Mouse (Mus musculus) heart, adult 18-20 months (tissue): ENCODE results near the gene Tmem201. TPM values are rescaled to one million over a fixed set of nuclear protein-coding genes. Genes with fewer than 3 reads are reported as not detected.

Experiments used
- DNase-seq, 2 experiments: peaks; one replicate each; pipeline ENCODE4 v3.0.0; 2021 to 2022; ENCODE audit warnings: mixed read lengths in 1 of 2
- total RNA-seq, 2 experiments: library from RNA; stranded (reverse); gene quantifications; 2 replicates each; pipeline ENCODE4 v1.2.3; 2021

Tmem201 gene
- total RNA-seq, 2 experiments from 2014 or later, result 85.2 to 90.5 TPM

DNA sequence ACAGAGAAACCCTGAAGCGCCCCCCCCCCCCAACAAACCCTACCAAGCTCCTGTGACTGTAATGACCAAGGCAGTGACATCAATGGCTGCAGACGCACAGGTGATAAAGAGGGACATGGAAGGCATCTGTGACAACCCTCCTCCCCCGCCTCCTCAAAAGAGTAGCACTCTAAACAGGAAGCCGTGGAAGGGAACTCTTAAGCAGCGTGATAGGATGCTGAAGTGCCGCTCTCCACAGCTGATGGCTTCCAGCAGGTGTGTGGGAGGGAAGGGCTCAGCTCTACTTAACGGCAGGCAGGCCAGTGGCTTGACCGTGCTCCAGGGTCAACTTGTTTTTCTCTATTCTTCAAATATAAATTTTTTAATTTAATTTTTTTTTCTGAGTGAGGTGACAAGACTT, 16.7 kb downstream of the Tmem201 start:
- no peak for DNase-seq

DNA sequence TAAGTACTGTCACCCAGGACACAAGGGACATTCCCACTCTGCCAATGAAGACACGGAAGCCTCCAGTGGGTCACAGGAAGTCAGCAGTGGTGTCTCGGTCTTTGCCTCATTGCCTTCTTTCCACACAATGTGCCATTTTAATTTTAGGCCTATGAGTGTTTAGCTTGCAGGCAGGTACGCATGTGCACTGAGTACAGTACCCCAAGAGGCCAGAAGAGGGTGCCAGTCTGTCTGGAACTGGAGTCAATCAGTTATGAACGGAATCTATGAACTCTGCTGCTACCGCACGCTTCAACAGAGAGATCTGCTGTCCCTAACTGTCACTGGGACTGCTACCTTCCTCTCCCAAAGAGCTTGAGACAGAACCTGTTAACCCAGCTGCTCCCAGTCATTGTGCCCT, 18.2 kb downstream of the Tmem201 start:
- DNase-seq, result no peak

DNA sequence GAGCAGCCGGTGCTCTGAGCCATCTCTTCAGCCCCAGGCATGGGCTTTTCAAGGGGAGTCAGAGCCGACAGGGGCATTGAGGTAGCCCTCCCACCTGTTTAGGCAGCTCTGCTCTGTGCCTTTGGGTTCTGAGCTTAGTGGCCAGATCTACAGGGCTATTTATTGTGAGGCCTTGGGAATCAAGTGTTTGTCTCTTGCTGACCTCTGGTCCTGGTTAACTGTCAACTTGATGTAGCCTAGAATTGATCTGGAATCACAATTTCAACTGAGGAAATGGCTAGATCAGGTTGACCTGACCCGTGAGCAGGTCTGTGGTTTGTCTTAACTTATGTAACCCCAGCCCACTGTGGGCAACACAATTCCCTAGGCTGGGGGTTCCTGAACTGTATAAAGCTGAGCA, 23.3 kb downstream of the Tmem201 start:
- DNase-seq, result no peak

DNA sequence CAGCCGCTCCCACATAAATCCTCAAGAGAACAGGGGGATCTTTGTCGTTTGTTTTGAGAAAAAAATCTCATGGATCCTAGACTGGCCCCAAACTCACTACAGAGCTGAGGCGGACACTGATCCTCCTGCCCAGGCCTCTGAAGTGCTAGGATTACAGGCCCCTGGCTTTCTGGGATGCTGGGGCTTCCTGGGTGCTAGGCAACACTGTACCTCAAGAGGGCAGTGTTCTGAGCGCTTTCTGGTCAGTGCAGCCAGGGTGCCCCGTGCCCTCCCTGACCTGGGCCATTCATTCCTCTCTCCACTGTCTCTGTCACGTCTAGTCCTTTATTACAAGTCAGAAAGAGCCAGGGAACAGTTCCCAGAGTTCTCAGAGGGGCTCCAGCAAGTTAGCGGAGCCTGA, 25.9 kb downstream of the Tmem201 start:
- peak in 1 of 2 experiments; percentile 64 for DNase-seq

DNA sequence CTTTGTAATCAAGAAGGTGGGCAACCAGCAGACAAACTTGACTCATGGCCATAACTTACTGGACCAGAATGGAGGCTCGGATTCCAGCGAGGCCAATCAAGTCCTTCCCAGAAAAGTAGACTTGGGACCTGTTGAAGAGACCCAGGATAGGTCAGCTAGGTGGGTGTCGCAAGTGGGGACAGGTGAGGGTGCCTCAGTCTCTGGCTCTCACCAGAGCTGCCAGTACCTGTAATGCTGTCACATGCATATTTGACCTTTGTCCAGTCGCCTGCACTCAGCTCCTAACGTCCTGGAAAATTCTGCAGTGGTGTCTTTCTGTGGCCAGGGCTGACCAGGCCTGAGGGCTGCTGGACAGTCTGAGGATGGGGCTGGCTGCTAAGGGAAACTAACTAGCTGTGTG, 26.4 kb downstream of the Tmem201 start:
- no peak for DNase-seq

DNA sequence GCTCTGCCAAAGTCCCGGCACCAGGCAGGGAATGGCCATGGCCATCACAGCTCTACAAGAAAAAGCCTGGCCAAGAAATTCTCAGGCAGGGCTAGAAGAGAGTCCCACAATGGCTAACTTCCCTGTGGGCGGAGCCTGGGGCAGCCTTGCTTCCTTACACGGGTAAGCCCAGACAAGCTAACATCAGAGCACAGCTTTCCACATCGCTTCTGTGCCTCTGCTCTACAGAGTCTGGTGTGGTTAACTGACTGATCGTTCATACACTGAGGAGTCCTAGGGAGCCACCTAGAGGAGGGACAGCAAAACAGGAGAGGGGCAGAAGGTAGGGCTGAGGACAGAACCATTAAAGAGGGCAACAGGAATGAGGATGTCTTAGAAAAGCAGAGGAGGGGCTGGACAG, 27.3 kb downstream of the Tmem201 start:
- DNase-seq, result peak; percentile 76 to 85

DNA sequence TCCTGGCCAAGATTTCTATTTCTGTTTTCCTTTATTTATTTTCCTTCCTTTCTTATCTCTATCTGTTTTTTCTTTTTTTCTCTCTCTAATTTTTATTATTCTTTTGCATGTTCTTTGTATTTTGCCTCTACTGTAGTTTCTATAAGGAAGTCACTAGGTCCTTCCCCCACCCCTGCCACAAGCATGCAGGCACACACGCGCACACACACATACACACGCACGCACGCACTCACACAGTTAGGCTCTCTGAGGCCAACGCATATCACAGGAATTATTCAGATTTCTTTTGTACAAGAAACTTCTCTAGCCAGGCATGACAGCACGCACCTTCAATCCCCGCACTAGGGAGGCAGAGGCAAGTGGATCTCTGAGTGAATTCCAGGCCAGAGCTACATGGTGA, 31.9 kb downstream of the Tmem201 start:
- no peak for DNase-seq

DNA sequence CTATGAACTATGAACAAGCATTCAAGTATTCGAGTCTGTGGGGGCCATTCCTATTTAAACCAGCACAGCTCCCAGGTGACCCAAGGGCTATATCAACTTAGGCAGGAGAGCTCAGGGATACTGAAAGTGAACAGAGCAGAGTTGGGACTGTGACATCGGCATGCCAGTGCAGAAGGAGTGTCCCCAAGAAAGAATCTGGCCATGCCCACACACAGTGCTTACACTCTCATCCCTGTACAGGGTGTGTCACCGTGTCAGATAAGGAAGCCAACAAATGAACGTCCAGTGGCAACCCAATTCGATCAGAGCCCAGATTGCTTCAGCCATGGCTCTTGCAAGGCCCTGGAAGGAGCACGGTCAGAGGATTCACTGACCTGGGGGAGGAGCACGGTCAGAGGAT, 32.5 kb downstream of the Tmem201 start:
- DNase-seq, result no peak

DNA sequence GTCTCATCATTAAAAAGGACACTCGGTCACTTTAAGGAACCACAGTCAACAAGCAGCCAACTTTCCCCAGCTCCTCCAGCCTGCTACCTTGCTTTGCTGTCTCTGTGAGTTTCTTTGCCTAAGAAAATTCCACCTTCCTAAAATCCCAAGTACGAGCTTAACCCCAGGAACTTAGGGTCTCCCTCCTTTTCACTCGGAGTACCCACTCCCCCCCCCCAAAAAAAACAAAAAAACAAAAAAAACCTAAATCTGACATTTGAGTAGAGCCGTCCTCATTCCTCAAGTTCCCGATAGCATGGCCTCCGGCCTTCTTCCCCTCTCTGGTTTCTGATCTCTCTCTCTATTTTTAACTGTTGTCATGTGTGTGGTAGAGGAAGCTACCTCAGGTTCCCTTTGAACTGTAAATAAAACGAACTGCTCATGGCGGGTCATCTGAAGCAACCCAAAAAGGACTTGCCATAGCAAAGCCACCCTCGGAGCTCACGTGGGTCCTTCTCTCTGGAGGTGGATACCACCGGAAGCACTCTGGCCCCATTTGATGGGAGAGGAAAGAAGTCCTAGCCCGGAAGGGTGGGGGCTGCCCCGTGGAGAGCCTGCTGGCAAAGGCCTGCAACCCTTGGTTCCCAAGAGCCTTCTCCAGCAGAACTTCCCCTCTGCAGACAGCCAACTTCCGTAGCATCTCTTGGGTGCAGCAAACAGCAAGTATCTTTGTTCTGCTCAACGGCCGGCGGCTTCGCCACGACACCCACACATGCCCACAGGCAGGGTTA, 35.4 kb downstream of the Tmem201 start, which contains the start of gene Pik3cd:
Gene Pik3cd (minus strand): TSS at position 362 of the 770 bp plus-strand sequence.
- peak; percentile 55 to 77 for DNase-seq

DNA sequence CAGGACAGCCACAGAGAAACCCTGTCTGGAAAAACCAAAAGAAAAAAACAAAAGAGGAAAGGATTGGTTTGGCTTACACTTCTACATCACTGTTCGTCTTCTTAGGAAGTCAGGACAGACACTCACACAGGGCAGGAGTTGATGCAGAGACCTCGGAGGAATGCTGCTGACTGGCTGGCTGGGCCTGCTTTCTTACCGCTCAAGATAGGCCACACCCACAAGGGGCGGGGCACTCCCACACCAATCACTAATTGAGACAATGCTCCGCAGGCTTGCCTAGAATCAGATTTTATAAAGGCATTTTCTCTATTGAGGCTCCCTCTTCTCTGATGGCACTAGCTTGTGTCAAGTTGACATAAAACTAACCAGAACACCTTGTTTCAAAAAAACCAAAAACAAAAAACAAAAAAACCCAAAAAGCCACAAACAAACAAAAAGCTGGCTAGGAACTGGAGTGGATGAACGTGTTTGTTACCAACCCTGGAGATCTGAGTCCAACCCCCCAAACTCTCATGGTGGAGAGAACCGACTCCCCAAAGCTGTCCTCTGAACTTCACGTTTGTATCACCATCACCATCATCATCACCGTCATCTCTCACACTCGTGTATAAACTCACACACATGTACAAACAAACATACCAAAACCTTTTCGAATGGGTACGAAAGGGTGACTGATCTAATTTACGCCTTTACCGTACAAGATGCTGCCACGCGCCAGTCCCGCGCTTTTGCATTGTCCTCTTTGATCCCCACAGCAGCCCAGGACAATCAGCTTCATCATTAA, 36.2 kb downstream of the Tmem201 start:
- DNase-seq, result peak; percentile 55 to 68

DNA sequence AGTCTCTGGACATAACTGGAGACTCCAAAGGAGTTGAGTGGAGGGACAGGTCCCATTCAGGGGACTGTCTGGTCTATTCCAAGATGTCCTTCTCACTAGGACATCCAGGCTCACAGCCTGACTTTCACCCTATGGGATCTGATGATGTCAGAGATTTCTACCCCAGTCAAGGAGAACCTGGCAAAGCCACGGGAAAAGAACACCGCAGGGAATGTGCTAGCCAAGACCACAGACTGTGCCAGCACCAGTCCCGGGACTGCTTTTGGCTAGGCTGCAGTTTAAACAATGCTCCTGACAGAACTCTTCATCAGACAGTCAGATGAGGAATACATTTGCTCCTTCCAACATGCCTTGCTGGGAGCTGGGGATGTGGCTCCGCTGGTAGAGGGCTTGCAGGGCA, 37.9 kb downstream of the Tmem201 start:
- DNase-seq, result peak; percentile 36 to 53

DNA sequence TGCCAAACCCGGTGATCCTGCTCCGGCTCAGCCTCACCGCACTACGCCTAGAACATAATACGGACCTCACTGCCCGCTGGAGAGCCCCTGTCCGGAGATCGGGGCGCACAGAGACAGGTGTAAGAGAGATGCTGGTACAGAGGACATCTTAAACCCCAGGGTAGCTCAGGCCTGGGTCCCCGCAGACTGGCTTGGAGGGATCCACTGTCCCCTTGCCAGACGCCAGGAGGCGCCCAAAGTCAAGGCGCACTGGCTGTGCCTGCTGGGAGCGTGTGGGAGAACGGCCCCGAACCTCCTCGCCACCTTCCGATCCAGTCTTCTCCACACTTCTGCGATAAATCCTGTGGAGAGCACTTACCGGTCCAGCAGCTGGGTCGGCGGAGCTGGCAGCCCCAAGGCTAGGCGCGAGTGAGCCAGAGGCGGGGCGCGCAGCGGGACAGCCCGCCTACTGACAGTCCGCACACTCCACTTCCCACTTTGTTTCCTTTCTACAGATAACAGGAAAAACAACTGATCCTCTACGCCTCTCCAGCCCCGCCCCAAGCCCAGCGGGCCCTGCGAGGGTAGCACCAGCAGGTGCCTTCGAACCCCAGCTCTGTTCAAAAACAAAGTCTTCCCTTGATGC, 39.5 kb downstream of the Tmem201 start:
- peak; percentile 77 to 81 for DNase-seq

DNA sequence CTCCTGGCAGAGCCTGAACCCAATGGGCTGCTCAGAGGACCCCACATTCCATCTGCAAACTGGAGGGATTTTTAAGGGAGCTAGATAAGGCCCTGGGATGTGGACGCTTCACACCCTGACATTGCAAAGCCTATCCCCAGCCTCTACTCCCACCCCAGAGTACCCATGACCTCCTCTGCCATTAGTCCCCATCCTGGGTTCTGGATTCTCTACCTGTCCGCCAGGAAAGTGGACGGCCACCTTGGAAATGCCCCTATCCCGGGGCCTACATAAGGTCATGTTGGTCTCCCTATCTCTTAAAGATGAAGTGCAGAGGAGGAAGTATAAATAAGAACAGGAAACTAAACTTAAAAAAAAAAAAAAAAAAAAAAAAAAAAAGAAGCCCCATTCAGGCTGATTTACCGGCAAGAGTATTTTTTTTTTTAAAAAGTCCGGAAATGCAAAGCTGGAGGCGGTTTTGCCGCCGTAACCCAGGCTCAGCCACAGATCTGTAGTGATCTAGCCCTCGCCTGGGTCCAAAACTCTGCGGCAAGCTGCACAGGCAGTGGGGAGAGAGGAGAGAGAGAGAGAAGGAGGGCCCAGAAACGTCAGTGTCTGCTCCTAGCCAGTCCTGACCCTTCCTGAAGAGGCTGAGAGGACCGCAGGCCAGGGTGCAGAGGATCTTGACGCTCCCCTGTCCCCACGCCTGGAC, 40.2 kb downstream of the Tmem201 start:
- DNase-seq, result peak in 1 of 2 experiments; percentile 56

DNA sequence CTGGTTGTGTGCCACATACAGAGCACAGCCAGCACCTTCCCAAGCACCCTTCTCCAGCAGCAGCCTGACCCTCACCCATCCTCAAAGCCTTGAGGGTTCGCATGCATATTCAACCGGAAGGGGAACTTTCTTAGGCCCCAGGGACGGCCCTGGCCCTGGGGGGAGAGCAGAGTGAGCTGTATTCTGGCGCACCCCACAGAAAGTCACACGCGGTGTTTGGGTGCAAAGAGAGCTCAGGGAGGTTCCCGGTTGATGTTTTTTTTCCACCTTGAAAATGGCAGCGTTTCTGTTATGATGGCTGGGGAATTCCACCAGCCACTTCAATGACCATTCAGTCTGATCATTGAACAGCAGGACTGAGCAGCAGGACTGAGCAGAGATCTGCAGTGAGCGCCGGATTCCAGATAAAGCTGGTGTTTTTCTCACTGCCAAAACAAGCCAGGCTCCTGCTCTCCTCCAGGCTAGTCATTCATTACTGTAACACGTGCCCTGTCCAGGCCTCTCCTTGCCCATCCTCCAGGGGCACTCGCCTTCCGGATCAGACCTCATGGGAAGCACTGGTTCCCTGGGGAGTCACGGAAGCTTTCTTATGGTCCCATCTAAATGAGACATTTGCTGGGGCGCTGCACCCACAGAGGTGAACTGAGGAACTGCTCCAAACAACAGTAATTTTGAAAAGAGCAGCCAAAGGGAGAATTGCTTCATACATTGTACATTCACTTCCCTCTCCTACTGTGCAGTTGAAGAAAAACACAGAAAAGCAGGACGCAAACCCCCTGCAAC, 41.5 kb downstream of the Tmem201 start:
- DNase-seq, result peak; percentile 39 to 51

DNA sequence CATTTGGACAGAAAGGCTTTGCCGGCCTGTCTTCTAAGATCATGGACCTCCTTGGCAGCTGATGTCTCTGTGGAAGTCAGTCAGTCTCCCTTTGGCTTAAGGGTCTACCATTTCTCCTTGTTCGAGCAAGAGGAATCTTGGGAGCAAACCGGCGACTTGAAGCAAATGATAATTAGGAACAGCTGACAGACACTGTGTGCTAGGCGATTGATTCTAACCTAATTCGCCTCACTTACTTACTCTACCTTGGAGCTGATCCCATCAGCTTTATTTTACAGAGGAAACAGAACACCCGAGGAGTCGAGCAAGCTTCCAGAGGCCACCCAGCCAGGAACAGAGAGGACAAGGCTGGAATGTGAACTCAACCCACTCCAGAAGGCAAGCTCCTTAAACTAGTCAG, 46.5 kb downstream of the Tmem201 start:
- DNase-seq, result no peak

DNA sequence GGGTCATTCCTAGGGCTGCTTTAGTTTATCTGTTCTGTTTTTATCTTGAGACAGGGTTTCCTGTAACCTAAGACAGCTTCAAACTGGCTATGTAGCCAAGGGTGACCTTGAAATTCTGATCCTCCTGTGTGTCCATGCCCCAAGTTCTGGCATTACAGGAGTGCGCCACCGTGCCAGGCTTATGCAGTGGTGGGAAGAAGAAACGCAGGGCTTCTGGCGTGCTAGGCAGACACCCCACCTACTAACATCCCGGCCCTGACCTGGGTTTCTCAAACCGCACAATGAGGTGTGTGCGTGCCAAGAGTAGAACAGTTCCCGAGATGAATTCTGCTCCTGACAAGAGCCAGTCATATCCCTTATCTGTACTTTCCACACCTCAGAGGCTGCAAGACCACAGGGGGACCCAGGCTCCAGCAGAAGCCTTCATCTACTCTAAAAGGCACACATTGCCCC, 47.0 kb downstream of the Tmem201 start:
- no peak for DNase-seq

DNA sequence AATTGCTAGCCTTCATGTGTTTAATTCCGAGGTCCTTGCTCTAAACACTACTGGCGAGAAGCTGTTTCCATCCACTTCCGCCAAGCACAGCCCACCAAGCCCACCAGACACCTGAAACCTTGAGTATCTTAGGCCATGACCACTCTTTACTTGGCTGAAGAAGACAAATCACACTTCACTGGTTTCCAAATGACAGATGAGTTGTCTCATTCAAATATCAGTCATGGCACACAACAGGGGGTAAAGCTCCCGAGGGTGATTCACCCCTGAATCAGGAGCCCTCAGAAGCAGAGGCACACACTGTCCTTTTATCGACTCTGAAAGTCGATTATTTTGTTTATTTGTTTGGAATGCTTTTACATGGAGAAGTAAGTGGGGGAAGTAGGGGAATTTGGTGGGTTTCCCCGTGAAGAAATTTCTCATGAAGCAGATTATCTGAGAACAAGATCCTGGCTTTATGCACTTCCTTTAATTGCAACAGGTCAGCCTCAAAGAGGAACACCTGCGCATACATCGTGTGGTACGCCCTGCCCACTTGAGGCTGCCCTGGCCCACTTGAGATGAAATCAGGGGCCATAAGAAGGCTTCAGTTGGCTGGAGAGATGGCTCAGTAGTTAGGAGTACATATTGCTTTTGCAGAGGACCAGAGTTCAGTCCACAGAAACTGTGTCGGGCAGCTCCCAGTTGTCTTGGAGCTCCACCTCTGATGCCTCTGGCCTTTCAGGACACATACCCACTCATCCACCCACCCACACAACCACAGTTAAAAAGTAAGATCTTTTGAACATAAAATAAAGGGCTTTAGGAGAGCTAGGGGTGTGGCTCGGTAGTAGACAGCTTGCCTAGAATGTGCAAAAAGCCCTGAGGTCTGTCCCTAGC, 47.8 kb downstream of the Tmem201 start:
- DNase-seq, result no peak

DNA sequence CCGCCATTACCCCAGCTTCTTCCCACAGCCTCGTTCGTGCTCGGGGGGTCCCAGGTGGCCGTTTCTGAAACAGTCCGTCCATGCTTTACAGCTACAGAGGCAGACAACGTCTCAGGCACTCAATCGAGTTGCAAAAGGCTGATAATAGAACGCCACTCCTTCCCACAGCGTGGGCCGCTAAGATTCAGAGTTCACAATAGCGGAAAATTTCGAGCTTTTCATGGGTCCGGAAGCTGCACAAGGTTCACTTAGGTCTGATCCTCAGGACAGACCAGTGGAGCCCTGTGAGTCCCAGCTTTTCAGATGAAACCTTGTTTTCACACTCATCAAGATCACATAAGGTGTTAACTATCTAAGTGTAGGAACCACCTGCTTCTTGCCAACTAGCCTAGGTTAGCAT, 49.0 kb downstream of the Tmem201 start:
- DNase-seq, result no peak

DNA sequence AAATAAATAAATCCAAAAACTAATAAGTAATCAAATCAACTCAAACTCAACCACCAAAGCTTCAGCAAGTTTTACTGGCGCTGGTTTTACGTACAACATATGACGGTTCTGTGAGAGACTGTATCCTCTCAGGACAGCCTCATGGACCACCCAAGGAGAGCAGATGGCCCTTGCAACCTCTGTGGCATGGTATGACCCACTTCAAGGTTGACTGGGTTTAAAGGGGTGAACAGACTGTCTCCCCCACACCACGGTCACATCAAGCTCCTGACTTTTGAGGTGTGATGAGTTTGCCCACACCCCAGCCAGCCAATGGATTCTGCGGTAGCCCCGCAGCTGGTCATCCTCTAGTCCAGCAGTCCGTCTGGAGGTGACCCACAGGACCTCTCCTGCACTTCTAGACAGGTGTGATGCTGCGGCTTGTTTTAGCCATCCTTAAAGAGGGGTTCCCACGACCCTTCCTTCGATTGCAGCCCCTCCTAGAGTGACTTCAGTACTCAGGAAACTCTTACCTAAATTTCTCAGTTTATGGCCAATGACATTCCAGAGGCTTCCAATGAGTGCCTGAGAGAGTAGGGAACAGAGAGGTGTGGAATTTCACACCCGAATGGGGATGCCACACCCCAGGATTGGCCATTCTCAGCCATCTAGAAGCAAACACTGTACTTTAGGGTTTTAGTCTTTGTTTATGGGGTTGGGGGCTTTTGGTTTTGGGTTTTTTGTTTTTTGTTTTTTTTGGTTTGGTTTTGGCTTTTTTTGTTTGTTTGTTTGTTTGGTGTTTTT, 52.8 kb downstream of the Tmem201 start:
- DNase-seq, result no peak

DNA sequence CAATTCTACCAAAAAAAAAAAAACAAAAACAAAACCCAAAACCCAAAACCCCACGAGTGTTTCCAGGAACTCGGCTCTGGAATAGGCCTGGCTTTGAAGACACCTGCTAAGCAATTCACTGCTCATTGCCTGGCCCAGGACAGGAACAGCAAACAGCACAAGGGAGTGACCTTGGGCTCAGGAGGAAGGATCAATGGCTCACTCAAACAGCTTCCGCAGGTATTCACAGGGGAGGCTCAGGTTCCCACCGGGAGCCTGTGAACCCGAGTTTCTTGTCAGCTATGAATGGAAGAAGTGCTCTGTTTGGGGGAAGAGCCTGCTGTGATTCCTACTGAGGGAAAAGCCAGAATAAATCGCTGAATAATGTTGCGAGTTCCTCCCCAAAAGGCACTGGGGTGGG, 54.0 kb downstream of the Tmem201 start:
- no peak for DNase-seq
